Comparison of ENCODE assay signal across 21 mouse cellular contexts in the genomic region with DNA sequence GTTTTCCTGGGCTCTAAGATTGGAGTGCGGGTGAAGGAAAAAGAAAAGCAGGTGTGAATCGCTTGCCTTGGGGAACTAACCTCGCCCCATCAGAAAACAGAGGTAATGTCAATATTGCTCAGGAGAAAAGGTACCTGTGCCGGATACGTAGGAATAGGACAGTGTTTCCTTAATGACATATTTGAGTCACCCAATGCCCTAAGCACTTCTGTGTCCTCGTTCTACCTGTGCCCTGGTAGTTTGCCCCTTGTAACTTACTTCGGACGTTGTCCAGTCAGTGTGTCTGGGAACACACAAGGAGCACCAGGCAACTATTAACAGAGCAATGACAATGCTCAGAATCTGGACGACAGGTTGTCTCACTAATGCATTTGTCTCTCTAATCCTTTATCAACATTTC. TPM values are rescaled to one million over a fixed set of nuclear protein-coding genes. Genes with fewer than 3 reads are reported as not detected.
DNase-seq lines count a peak whose midpoint lies in the region; ATAC-seq lines count a peak whose summit lies in the region.
"Had no signal": no experiment of that assay in that cellular context is flagged by ENCODE, and none has a peak within 500 bp of the region (broad histone marks: within the 10 kb centered on the region; RNA-seq: fewer than 3 reads in every experiment).

No protein-coding gene starts in this region.

- 85% methylated on average over 9 of the region's 9 CpGs for WGBS in heart, embryonic 15.5 days
- 91% methylated on average over 9 of the region's 9 CpGs for WGBS in heart, embryonic 10.5 days
- WGBS in midbrain, embryonic 11.5 days = 89% methylated on average over 9 of the region's 9 CpGs

- H3K9ac ChIP-seq in heart, embryonic 15.5 days = no peak overlapping the region
- H3K9ac ChIP-seq in midbrain, embryonic 11.5 days (ENCODE audit: low read length) = no peak overlapping the region
- H3K9ac ChIP-seq: hindbrain, embryonic 12.5 days; neural tube, embryonic 15.5 days had no signal

- no peak for ATAC-seq in heart, embryonic 15.5 days (replicated peaks; ENCODE audit: insufficient number of reproducible peaks, insufficient read depth, low FRiP score, low read depth)
- ATAC-seq in midbrain, embryonic 11.5 days (ENCODE audit: low FRiP score) = no peak
- ATAC-seq: midbrain, embryonic 16.5 days had no signal

- no peaks in the 10 kb centered on the region for H3K36me3 ChIP-seq in heart, embryonic 15.5 days
- no peaks in the 10 kb centered on the region for H3K36me3 ChIP-seq in heart, embryonic 10.5 days
- H3K36me3 ChIP-seq in midbrain, embryonic 11.5 days (ENCODE audit: control insufficient read depth, insufficient read depth, low read length) = no peaks in the 10 kb centered on the region
- H3K36me3 ChIP-seq: forebrain, embryonic 10.5 days; hindbrain, embryonic 12.5 days; limb, embryonic 10.5 days; neural tube, embryonic 15.5 days had no signal

- H3K27ac ChIP-seq in heart, embryonic 15.5 days = peak overlapping the region; percentile 70; the same call in 1 of the 2 replicates
- H3K27ac ChIP-seq in heart, embryonic 10.5 days = no peak overlapping the region; the same call in 1 of the 2 replicates
- no peak overlapping the region for H3K27ac ChIP-seq in midbrain, embryonic 11.5 days (ENCODE audit: low read depth, low read length)
- H3K27ac ChIP-seq: forebrain, embryonic 10.5 days; hindbrain, embryonic 12.5 days; left cerebral cortex, adult 2 months; limb, embryonic 10.5 days; neural tube, embryonic 15.5 days had no signal

- no peaks in the 10 kb centered on the region for H3K9me3 ChIP-seq in heart, embryonic 15.5 days (replicated peaks)
- H3K9me3 ChIP-seq in heart, embryonic 10.5 days = no peaks in the 10 kb centered on the region
- H3K9me3 ChIP-seq in midbrain, embryonic 11.5 days (ENCODE audit: control insufficient read depth, low read length) = no peaks in the 10 kb centered on the region
- H3K9me3 ChIP-seq: forebrain, embryonic 10.5 days; hindbrain, embryonic 12.5 days; limb, embryonic 10.5 days; neural tube, embryonic 15.5 days had no signal

- peaks cover 14% of the 10 kb centered on the region for H3K4me1 ChIP-seq in heart, embryonic 15.5 days (replicated peaks)
- peaks cover 8% of the 10 kb centered on the region; the same call in 1 of the 2 replicates for H3K4me1 ChIP-seq in heart, embryonic 10.5 days
- no peaks in the 10 kb centered on the region for H3K4me1 ChIP-seq in midbrain, embryonic 11.5 days (ENCODE audit: control insufficient read depth, insufficient read depth, low read length)
- H3K4me1 ChIP-seq: forebrain, embryonic 10.5 days; hindbrain, embryonic 12.5 days; limb, embryonic 10.5 days; neural tube, embryonic 15.5 days had no signal

- H3K27me3 ChIP-seq in heart, embryonic 15.5 days = no peaks in the 10 kb centered on the region
- H3K27me3 ChIP-seq in heart, embryonic 10.5 days (ENCODE audit: insufficient read depth, poor library complexity, severe bottlenecking) = no peaks in the 10 kb centered on the region
- no peaks in the 10 kb centered on the region for H3K27me3 ChIP-seq in midbrain, embryonic 11.5 days (ENCODE audit: control insufficient read depth, insufficient read depth, low read length)
- H3K27me3 ChIP-seq: hindbrain, embryonic 12.5 days; neural tube, embryonic 15.5 days had no signal

- no peak overlapping the region for H3K4me3 ChIP-seq in heart, embryonic 15.5 days
- no peak overlapping the region for H3K4me3 ChIP-seq in heart, embryonic 10.5 days
- no peak overlapping the region for H3K4me3 ChIP-seq in midbrain, embryonic 11.5 days (ENCODE audit: low read depth, low read length)
- H3K4me3 ChIP-seq: forebrain, embryonic 10.5 days; hindbrain, embryonic 12.5 days; left cerebral cortex, adult 2 months; limb, embryonic 10.5 days; neural tube, embryonic 15.5 days had no signal

- DNase-seq in heart, embryonic 10.5 days (ENCODE audit: low spot score) = no peak
- peak; percentile 85 for DNase-seq in kidney, adult 9 months
- DNase-seq in kidney, postnatal 4 days = no peak
- DNase-seq in kidney, postnatal 14 days = peak; percentile 55
- DNase-seq in midbrain, embryonic 11.5 days (ENCODE audit: low spot score, missing footprints) = no peak
- DNase-seq in right cerebral cortex, postnatal 10 days (ENCODE audit: low spot score in 2 of 2) = no peak
- DNase-seq: cerebellum, adult 2 months; cerebellum, postnatal 36 days; layer of hippocampus, adult 9-11 months; right cerebral cortex, postnatal 25 days had no signal

- H3K4me2 ChIP-seq in heart, embryonic 15.5 days = 0 out of 2 replicates have a peak overlapping the region, but pooled peaks have one; percentile 19
- H3K4me2 ChIP-seq in midbrain, embryonic 11.5 days = no peak overlapping the region
- H3K4me2 ChIP-seq: hindbrain, embryonic 12.5 days; liver, embryonic 11.5 days; neural tube, embryonic 15.5 days had no signal

RNA-seq across cellular contexts. Expression of gene Chpt1, which starts 7.5 kb away (rescaled TPM):
- polyA plus RNA-seq in heart, embryonic 15.5 days (2015; fragmentation: Nextera tagmentation; extraction: Ambion mirVana) = 38.3 and 46.9 TPM in 2 replicates
- polyA plus RNA-seq in heart, embryonic 10.5 days (2016; fragmentation: Nextera tagmentation; extraction: Ambion mirVana) = 15.8 and 27.4 TPM in 2 replicates
- polyA plus RNA-seq in midbrain, embryonic 11.5 days (2014; fragmentation: Nextera tagmentation; extraction: Ambion mirVana) = 20.6 and 20.8 TPM in 2 replicates

RNA-seq across cellular contexts. Expression of gene Sycp3, which starts 52.0 kb away (rescaled TPM):
- 0.16 and 0.35 TPM in 2 replicates for polyA plus RNA-seq in heart, embryonic 15.5 days (2015; fragmentation: Nextera tagmentation; extraction: Ambion mirVana)
- 0.23 and 0.30 TPM in 2 replicates for polyA plus RNA-seq in heart, embryonic 10.5 days (2016; fragmentation: Nextera tagmentation; extraction: Ambion mirVana)
- polyA plus RNA-seq in midbrain, embryonic 11.5 days (2014; fragmentation: Nextera tagmentation; extraction: Ambion mirVana) = 0.19 TPM in 1 of 2 replicates, not detected in the other
- polyA plus RNA-seq: C2C12; hindbrain, embryonic 12.5 days; liver, embryonic 11.5 days; lung, adult 2 months; neural tube, embryonic 15.5 days; stomach, embryonic 16.5 days had no signal

Comparison
In these comparisons a context has a peak if more than half of its experiments do, and no peak if none do; other contexts are left out.
1. DNase-seq: peak in kidney, adult 9 months (single experiment) and kidney, postnatal 14 days (single experiment); none in heart, embryonic 10.5 days (single experiment), kidney, postnatal 4 days (0 of 2), midbrain, embryonic 11.5 days (single experiment) and right cerebral cortex, postnatal 10 days (0 of 2).